Mouse (Mus musculus) layer of hippocampus, adult 11-12 months (tissue): ENCODE measurements at regions not wholly inside any gene's neighbourhood (a gene's known extent, or its start where the extent isn't known, plus 50 kb on each side); places are given as distances from the start of the nearest gene placed in this dataset.

ENCODE experiments used
- DNase-seq: peaks from one replicate; pipeline ENCODE4 v3.0.0; 2022; ENCODE audit warnings: low spot score

GRCm38 (mm10) chr1:38739018-38739417 lies 74.3 kb upstream of the Aff3 start:
- DNase-seq, result no peak

- DNase-seq, result no peak
Observed at GRCm38 (mm10) chr1:38735768-38736167, 71.0 kb upstream of the Aff3 start.

- DNase-seq, result no peak
Observed at GRCm38 (mm10) chr1:38733201-38733600, 68.4 kb upstream of the Aff3 start.

- peak; percentile 33 for DNase-seq
Observed at GRCm38 (mm10) chr1:38729977-38730782, 65.4 kb upstream of the Aff3 start.

GRCm38 (mm10) chr1:38725805-38726204 lies 61.0 kb upstream of the Aff3 start:
- DNase-seq, result no peak

GRCm38 (mm10) chr1:38724631-38725030 lies 59.9 kb upstream of the Aff3 start:
- DNase-seq, result no peak

GRCm38 (mm10) chr1:38722155-38722554 lies 57.4 kb upstream of the Aff3 start:
- no peak for DNase-seq

GRCm38 (mm10) chr1:38720287-38720686 lies 55.5 kb upstream of the Aff3 start:
- no peak for DNase-seq

- no peak for DNase-seq
Observed at GRCm38 (mm10) chr1:38715621-38716020, 50.9 kb upstream of the Aff3 start.
